ENCODE assay signal across 11 mouse cellular contexts in genomic region chr4:154741123-154741890, GRCm38 (mm10).
DNase-seq lines count a peak whose midpoint lies in the region; ATAC-seq lines count a peak whose summit lies in the region.
"Had no signal": no experiment of that assay in that cellular context is flagged by ENCODE, and none has a peak within 500 bp of the region (broad histone marks: within the 10 kb centered on the region; RNA-seq: fewer than 3 reads in every experiment).

No protein-coding gene starts in this region.

- H3K9me3 ChIP-seq in heart, embryonic 13.5 days: no peaks in the 10 kb centered on the region
- no peaks in the 10 kb centered on the region for H3K9me3 ChIP-seq in limb, embryonic 11.5 days (ENCODE audit: control insufficient read depth, low read length)
- H3K9me3 ChIP-seq: lung, embryonic 15.5 days had no signal

- no peak overlapping the region for H3K9ac ChIP-seq in heart, embryonic 13.5 days
- peak overlapping the region; percentile 18; the same call in 1 of the 2 replicates for H3K9ac ChIP-seq in limb, embryonic 11.5 days (ENCODE audit: low read length)
- H3K9ac ChIP-seq: lung, embryonic 15.5 days had no signal

- intact Hi-C loops in heart, postnatal 10 days (cut with DNase I): no loop called here
- intact Hi-C loops in left cerebral cortex, postnatal 4 days (cut with DNase I): no loop called here

- peaks cover 17% of the 10 kb centered on the region for H3K4me1 ChIP-seq in heart, embryonic 13.5 days
- H3K4me1 ChIP-seq in limb, embryonic 11.5 days (ENCODE audit: control insufficient read depth, insufficient read depth, low read length): peaks cover 62% of the 10 kb centered on the region
- H3K4me1 ChIP-seq: lung, embryonic 15.5 days had no signal

- H3K36me3 ChIP-seq in heart, embryonic 13.5 days: no peaks in the 10 kb centered on the region
- H3K36me3 ChIP-seq in limb, embryonic 11.5 days (ENCODE audit: control insufficient read depth, insufficient read depth, low read length): no peaks in the 10 kb centered on the region
- H3K36me3 ChIP-seq: lung, embryonic 15.5 days had no signal

- H3K27me3 ChIP-seq in heart, embryonic 13.5 days (replicated peaks): peaks cover 55% of the 10 kb centered on the region
- H3K27me3 ChIP-seq in limb, embryonic 11.5 days (ENCODE audit: control insufficient read depth, insufficient read depth, low read length): 0 out of 2 replicates have a peak, but pooled peaks cover 3% of the 10 kb centered on the region

- WGBS in heart, embryonic 13.5 days: 61% methylated on average over 27 of the region's 27 CpGs
- 11% methylated on average over 27 of the region's 27 CpGs for WGBS in limb, embryonic 11.5 days

- ATAC-seq in heart, embryonic 13.5 days (ENCODE audit: extremely low read depth, insufficient number of reproducible peaks, low FRiP score, low TSS enrichment): no peak
- peak; percentile 71 for ATAC-seq in limb, embryonic 11.5 days (ENCODE audit: insufficient number of reproducible peaks, low FRiP score, low TSS enrichment, low read depth)

- H3K27ac ChIP-seq in heart, embryonic 13.5 days (replicated peaks): no peak overlapping the region
- H3K27ac ChIP-seq in limb, embryonic 11.5 days (replicated peaks; ENCODE audit: low read depth, low read length): peak overlapping the region; percentile 85
- H3K27ac ChIP-seq: lung, embryonic 15.5 days had no signal

- peak overlapping the region; percentile 18 for H3K4me2 ChIP-seq in heart, embryonic 13.5 days
- H3K4me2 ChIP-seq in limb, embryonic 11.5 days (ENCODE audit: low read depth, severe bottlenecking): peak overlapping the region; percentile 16; the same call in 1 of the 2 replicates
- H3K4me2 ChIP-seq: lung, embryonic 15.5 days had no signal

- no peak for DNase-seq in heart, postnatal 10 days
- peak; percentile 43 for DNase-seq in retina, postnatal 1 day
- no peak for DNase-seq in retina, embryonic 14.5 days (ENCODE audit: low spot score)
- DNase-seq in limb, embryonic 11.5 days (ENCODE audit: low spot score): peak; percentile 79
- DNase-seq in left cerebral cortex, postnatal 4 days: no peak
- no peak for DNase-seq in layer of hippocampus, adult 8-10 months (ENCODE audit: low spot score in 2 of 2)
- DNase-seq: gastrocnemius, postnatal 10 days; kidney, adult 11 months; thymus, adult 2 months had no signal

- no peak overlapping the region for H3K4me3 ChIP-seq in heart, embryonic 13.5 days
- no peak overlapping the region for H3K4me3 ChIP-seq in limb, embryonic 11.5 days (ENCODE audit: low read depth, low read length)
- H3K4me3 ChIP-seq: lung, embryonic 15.5 days had no signal

Comparison
In these comparisons a context has a peak if more than half of its experiments do, and no peak if none do; other contexts are left out.
1. DNase-seq: peak in retina, postnatal 1 day (single experiment) and limb, embryonic 11.5 days (single experiment); none in heart, postnatal 10 days (0 of 2), retina, embryonic 14.5 days (single experiment), left cerebral cortex, postnatal 4 days (single experiment) and layer of hippocampus, adult 8-10 months (0 of 2).